Mouse (Mus musculus) neutrophil, adult 65 days (primary cell): Measurements from ENCODE around the gene Gm21913. TPM values are rescaled to one million over a fixed set of nuclear protein-coding genes. Genes with fewer than 3 reads are reported as not detected.

ENCODE experiments used
- total RNA-seq: library from RNA; stranded (reverse); gene quantifications from 2 replicates; pipeline ENCODE4 v1.2.4, GENCODE M21; 2023

Gm21913 gene
- not detected in 2 replicates for total RNA-seq

GRCm38 (mm10) chrY:74623596-74623995 is at the start of gene Gm21913:
TSS of gene Gm21913 (plus strand) at chrY:74623896.

Other genes with a start within 250 kb of the Gm21913 start
- not detected in 2 replicates for gene Gm29110, start 153.4 kb upstream of the Gm21913 start, total RNA-seq